Comparison of ENCODE assay signal across 15 mouse cellular contexts in the genomic region with DNA sequence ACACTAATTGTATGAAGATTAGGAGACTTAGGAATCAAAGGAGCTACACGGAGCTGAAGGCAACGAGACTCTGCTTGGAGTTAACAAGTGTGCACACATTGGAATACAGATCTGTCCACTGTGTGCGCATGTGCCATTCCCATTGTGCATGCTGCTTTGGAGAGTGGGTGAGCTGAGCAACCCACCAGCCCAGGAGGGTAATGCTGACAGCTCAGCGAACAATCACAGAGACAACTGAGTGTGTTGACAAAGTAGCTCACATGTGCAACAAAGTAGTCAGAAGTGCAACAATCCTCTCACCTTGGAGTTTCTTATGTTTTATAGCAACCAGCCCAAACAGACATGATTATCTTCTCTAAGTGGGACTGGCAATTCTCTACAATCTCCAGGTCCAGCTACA.
"Had no signal": no experiment of that assay in that cellular context is flagged by ENCODE, and none has a peak within 500 bp of the region (broad histone marks: within the 10 kb centered on the region; RNA-seq: fewer than 3 reads in every experiment).

No protein-coding gene starts in this region.

- H3K9ac ChIP-seq: limb, embryonic 12.5 days; limb, embryonic 15.5 days; liver, embryonic 14.5 days; liver, postnatal 0 days; lung, embryonic 14.5 days had no signal

- H3K9me3 ChIP-seq: limb, embryonic 12.5 days; limb, embryonic 15.5 days had no signal

- ATAC-seq: liver, postnatal 0 days; lung, postnatal 0 days had no signal

- H3K27me3 ChIP-seq: limb, embryonic 12.5 days; limb, embryonic 15.5 days had no signal

- DNase-seq: kidney, postnatal 10 days; kidney, postnatal 36 days; left cerebral cortex, postnatal 4 days; liver, postnatal 0 days; lung, embryonic 14.5 days; midbrain, embryonic 14.5 days; thymus, adult 18-20 months; thymus, postnatal 36 days had no signal

- H3K4me3 ChIP-seq: limb, embryonic 12.5 days; limb, embryonic 15.5 days had no signal

- H3K4me2 ChIP-seq: limb, embryonic 12.5 days; limb, embryonic 15.5 days; liver, embryonic 11.5 days; lung, embryonic 14.5 days; midbrain, embryonic 11.5 days had no signal

- H3K27ac ChIP-seq: limb, embryonic 12.5 days; limb, embryonic 15.5 days; liver, embryonic 14.5 days; macrophage had no signal

- H3K36me3 ChIP-seq: limb, embryonic 12.5 days; limb, embryonic 15.5 days had no signal
